Mouse (Mus musculus) C2C12 (cell line): ENCODE measurements around the gene Gripap1.

Source experiments
- CTCF ChIP-seq: IDR thresholded peaks from one replicate; pipeline ENCODE4 v1.5.1; 2011; ENCODE audit not compliant: control insufficient read depth, insufficient read depth, insufficient read length
- FOSL1 ChIP-seq: IDR thresholded peaks from one replicate; pipeline ENCODE4 v1.8.0; 2011; ENCODE audit warnings: mild to moderate bottlenecking, low read length; ENCODE audit not compliant: poor library complexity, insufficient read depth, severe bottlenecking
- MAX ChIP-seq: IDR thresholded peaks from one replicate; pipeline ENCODE4 v1.6.1; 2011; ENCODE audit warnings: mild to moderate bottlenecking, control low read depth
- MYOD1 ChIP-seq: IDR thresholded peaks from one replicate; pipeline ENCODE4 v1.6.1; 2011; ENCODE audit warnings: low read depth; ENCODE audit not compliant: control insufficient read depth, insufficient read length
- MYOG ChIP-seq: IDR thresholded peaks from one replicate; pipeline ENCODE4 v1.6.1; 2011; ENCODE audit not compliant: control insufficient read depth, insufficient read length; ENCODE audit errors: extremely low read depth
- USF1 ChIP-seq: IDR thresholded peaks from one replicate; pipeline ENCODE4 v1.6.1; 2011; ENCODE audit warnings: low read depth, mild to moderate bottlenecking, control low read depth, moderate library complexity

GRCm38 (mm10) chrX:7854578-7854977, 65.0 kb downstream of the Gripap1 start:
- TF ChIP-seq MYOD1: no peak
- peak; percentile 7 for TF ChIP-seq CTCF
- no peak for TF ChIP-seq MAX
- TF ChIP-seq MYOG: no peak
- no peak for TF ChIP-seq USF1
- TF ChIP-seq FOSL1: no peak
